Mouse (Mus musculus): ENCODE measurements around the gene Intu.

DNA sequence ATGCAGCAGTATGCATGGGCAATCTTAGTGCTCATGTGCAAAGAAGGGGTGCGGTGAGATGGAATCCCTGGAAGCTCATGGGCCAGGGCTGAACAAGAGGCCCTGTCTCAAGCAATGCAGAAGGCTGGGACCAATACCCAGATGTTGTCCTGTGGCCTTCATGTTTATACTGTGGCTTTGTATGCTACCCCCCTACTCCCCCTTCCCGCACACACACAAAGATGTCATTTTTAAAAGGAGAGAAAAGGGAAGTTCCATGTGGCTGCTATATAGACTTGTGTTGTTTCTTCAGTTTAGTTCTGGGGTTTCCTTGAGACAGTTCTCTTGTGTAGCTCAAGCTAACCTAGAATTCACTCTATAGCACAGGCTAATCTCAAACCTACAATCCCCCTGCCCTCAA lies 129.1 kb downstream of the Intu start:
- TF ChIP-seq CHD2 (IDR thresholded peaks at IDR 0.05; ENCODE audit: low read depth, low read length) (no peak), ZNF384 (IDR thresholded peaks at IDR 0.05; ENCODE audit: low read depth, low read length) (no peak), ZC3H11A (IDR thresholded peaks at IDR 0.05; ENCODE audit: borderline replicate concordance, low read depth, low read length) (no peak)

All from ES-E14 (cell line).